Mouse (Mus musculus): ENCODE measurements around the gene Pth1r.
"Not testable (repeated sequence)": the region's sequence is repeated elsewhere in the genome, so short reads cannot be mapped to it uniquely, and the experiment has no call there.

The Pth1r gene

DNA sequence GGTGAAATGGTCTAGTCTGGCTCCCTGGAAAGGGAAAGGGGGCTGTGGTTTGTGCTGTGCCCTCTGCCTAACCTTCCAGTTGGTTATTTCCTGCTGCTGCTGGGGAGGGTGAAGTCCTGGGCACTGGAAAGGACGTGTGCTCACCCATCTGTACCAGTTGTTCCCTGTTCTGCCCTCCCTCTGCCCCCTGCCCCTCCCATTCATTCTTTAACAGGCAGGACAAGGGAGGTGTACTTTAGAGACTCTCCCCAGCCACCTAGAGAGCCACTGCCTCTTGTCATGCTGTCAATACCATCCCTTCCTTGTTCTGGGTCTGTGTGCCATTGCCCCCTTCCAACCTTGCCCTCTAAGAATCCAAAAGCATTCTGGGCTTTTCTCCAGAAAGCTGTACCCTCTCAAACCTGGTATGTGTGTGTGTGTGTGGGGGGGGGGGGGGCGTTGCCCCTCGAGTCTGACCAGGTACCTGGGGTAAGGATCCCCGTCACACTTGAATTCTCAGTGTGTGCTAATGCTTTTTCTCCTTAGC, 63.3 kb downstream of the Pth1r start:
- no peak for DNase-seq (ENCODE audit: low read depth, low spot score)

DNA sequence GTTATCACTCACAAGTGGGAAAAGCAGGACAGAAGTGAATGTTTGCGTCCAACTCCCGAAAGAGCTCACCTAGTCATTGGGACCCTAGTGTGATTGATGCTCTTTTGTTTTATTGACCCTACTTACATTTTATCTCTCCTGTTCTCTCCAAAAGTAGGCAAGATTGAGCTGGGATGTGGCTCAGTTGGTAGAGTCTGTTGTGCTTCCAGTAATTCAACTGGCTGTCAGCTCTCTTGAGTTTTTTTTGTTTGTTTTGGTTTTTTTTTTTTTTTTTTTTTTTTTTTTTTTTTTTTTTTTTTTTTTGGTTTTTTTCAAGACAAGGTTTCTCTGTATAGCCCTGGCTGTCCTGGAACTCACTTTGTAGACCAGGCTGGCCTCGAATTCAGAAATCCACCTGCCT, 64.2 kb downstream of the Pth1r start:
- DNase-seq (ENCODE audit: low read depth, low spot score) = not testable (repeated sequence)

DNA sequence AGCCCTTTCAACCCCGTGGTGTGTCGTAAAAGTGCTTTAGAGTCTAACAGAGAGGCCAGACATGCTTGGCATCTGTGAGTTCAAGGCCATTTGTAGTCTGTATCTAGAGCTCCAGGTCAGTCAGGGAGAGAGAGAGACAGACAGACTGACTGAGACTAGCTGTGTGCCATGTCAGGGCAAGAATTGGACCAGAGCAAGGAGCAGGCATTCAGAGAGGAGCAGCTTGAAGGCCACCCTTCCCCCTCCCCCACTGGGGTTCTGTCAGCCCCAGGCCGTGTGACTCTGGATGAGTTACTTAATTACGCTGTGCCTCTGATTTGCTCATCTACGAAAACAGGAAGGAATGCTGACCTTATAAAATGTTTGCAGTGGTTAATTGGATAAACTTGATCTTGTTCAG, 64.7 kb downstream of the Pth1r start:
- DNase-seq (ENCODE audit: low read depth, low spot score) = no peak

DNA sequence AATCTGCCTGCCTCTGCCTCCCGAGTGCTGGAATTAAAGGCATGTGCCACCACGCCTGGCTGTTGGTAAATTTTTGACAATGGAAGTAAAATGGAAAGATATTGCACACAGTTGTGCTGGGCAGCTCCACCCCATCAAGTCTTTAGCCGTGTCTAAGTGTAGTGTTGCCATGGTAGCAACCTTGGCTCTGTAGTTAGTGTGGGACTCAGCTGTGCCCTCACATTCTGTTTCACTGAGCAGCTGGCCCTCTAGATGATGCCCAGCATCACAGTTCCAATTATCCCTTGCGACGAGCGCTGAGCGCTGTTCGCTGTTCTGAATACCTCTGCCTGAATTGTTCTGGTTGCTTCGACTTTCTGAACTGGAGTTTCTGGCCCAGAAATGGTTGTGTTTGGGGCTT, 65.1 kb downstream of the Pth1r start:
- no peak for DNase-seq (ENCODE audit: low read depth, low spot score)

DNA sequence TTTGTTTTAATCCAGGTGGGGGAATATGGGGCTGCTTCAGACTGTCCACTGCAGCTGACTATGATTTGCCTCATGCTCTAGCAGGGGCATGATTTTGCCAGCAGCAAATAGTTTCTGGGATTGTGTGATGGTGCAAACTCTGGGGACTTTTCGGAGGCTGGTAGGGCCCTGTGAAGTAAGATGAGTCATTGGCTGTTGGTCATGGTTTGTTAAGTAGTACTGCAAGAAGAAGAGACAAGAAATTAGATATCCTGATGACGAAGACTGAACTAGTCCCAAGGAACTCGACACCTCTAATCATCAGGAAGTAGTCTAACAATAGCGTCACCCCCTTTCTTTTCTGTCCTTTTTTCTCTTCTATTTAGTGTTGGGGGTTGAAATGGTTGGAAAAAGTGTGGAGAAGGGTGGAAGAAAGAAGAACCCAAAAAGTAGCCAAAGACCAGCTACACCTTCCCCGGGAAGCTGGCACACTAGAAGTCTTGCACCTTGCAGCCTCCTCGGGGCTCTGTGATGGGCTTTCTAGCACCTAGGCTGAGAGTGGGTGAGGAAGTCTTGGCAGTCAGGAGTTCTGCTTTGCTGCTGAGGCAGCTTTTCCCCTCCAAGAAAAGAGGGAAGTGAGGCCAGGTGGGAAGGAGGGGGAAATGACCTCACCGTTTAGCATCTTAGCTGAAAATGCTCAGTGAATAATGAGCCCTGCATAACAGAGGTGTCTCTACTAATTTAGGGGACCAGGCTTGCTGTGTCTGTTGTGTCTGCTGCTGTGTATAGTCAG, 66.0 kb downstream of the Pth1r start:
- no peak for DNase-seq (ENCODE audit: low read depth, low spot score)

DNA sequence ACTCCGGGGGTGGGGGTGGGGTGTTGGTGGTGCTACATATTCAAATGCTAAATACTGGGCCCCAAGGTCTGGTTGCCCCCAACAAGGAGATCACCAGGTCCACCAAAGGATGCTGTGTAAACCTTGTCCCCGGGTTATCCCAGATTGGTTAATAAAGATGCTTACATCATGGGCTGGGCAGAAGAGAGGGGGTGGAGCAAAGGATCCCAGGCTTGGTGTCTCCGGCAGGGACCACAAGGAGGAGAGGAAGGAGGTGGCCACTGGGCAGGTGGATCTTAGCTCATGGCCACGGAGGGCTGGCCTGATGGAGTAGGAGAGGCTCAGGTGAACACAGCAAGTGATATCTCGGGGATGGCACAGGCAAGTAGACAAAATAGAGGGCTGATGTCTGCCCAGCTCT, 68.1 kb downstream of the Pth1r start:
- DNase-seq (ENCODE audit: low read depth, low spot score) = no peak

DNA sequence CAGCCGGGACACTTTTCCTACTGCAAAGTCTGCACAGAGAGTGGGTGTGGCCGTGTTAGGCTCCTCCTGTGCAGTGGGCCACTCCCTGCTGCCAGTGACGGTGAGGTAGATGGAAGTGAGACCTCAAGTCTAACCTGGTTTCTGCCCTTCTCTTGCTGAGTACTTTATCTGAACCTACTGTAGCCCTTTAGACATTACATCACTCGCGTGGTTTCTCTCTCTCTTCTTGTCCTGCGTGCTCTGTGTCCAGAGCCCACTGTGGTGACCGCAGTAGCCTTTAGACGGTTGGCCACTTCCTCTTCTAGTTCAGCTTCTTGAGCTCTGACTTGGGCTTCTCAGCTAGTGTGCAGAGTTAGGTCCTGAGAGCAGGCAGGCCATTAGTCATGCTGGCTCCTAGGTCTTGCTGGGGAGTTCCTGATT, 70.4 kb downstream of the Pth1r start:
- no peak for DNase-seq (ENCODE audit: low read depth, low spot score)

DNA sequence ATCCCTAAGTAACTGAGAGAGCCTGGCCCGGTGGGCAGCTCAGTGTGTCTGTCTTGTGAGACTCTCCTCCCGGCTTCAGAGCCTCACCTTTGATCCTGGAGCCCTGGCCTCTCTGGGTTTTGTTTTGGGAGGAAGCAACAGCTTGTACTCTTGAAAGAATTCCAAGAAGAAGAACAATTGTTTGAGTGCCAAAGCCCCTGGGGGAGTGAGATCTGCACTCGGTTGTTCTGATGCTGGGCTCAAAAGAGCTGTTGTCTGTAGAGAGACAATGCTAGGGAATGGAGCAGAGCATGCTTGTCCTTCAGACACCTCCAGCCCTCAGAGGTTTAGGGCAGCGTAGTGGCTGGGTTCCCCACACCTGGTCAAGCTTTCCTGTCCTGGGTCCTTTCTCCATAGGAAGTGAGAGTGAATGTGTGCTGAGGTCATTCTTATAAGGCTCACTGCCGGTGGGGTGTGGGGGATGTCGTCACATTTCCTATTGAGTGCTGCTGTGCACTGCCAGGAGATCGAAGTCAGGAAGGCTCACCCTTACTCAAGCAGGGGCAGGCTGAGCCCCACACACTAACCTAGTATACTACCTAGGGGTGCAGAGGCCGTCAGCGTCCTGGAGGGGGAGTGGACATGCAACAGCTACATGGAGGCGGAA, 73.7 kb downstream of the Pth1r start:
- no peak for DNase-seq (ENCODE audit: low read depth, low spot score)

DNA sequence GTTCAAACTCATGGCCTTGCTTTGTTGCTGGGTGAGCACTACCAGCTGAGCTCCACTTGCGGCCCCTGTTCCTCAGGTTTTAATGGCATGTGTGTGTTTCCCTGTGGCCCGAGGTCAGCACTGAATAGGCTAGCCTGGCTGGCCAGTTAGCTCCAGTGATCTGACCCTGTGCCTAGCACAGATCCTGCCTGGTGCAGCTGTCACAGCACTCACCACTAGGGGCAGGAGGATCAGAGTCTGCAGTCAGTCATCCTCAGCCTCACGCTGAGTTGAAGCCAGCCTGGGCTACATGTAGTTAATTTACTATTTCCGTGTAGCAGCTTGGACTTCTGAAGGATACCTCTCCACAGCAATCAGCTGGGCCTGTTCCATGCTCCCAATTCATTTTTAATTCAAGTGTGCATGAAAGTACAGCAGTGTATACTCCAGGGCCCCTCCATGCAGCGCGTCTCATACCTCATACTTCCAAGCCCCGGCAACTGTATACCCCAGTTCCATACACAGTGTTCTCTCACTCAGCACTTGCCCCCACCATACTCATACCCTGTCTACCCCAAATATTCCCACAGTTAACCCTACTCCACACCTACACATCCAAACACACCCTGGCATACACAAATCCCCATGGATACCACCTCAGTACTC, 74.4 kb downstream of the Pth1r start:
- peak; percentile 24 for DNase-seq (ENCODE audit: low read depth, low spot score)

All from forelimb bud, embryonic 11.5 days (tissue).